Mouse (Mus musculus): ENCODE data around the gene Dusp27.

Dusp27 gene

GRCm38 (mm10) chr1:166127719-166128118, at the start of gene Dusp27:
Dusp27 (minus strand) TSS chr1:166127922.
- DNase-seq (ENCODE audit: low read depth, low spot score) = no peak

GRCm38 (mm10) chr1:166173621-166174020, 45.9 kb upstream of the Dusp27 start:
- no peak for DNase-seq (ENCODE audit: low read depth, low spot score)

- no peak for DNase-seq (ENCODE audit: low read depth, low spot score)
These were observed 45.3 kb upstream of the Dusp27 start for GRCm38 (mm10) chr1:166172992-166173391.

GRCm38 (mm10) chr1:166170852-166171251, 43.1 kb upstream of the Dusp27 start:
- DNase-seq (ENCODE audit: low read depth, low spot score) = no peak

GRCm38 (mm10) chr1:166169713-166170112, 42.0 kb upstream of the Dusp27 start:
- DNase-seq (ENCODE audit: low read depth, low spot score) = no peak

GRCm38 (mm10) chr1:166168017-166168416, 40.3 kb upstream of the Dusp27 start:
- no peak for DNase-seq (ENCODE audit: low read depth, low spot score)

GRCm38 (mm10) chr1:166167405-166167804, 39.7 kb upstream of the Dusp27 start:
- no peak for DNase-seq (ENCODE audit: low read depth, low spot score)

GRCm38 (mm10) chr1:166165159-166165558, 37.4 kb upstream of the Dusp27 start:
- DNase-seq (ENCODE audit: low read depth, low spot score) = no peak

- DNase-seq (ENCODE audit: low read depth, low spot score) = no peak
These were observed 36.9 kb upstream of the Dusp27 start for GRCm38 (mm10) chr1:166164580-166164979.

GRCm38 (mm10) chr1:166160569-166161445, 33.1 kb upstream of the Dusp27 start:
- peak; percentile 74 for DNase-seq (ENCODE audit: low read depth, low spot score)

- DNase-seq (ENCODE audit: low read depth, low spot score) = no peak
These were observed 32.4 kb upstream of the Dusp27 start for GRCm38 (mm10) chr1:166160111-166160510.

GRCm38 (mm10) chr1:166158664-166159063, 30.9 kb upstream of the Dusp27 start:
- DNase-seq (ENCODE audit: low read depth, low spot score) = no peak

GRCm38 (mm10) chr1:166157712-166158111, 30.0 kb upstream of the Dusp27 start:
- no peak for DNase-seq (ENCODE audit: low read depth, low spot score)

- no peak for DNase-seq (ENCODE audit: low read depth, low spot score)
These were observed 27.4 kb upstream of the Dusp27 start for GRCm38 (mm10) chr1:166155113-166155494.

- peak; percentile 70 for DNase-seq (ENCODE audit: low read depth, low spot score)
These were observed 26.7 kb upstream of the Dusp27 start for GRCm38 (mm10) chr1:166154162-166155112.

GRCm38 (mm10) chr1:166153351-166154120, 25.8 kb upstream of the Dusp27 start:
- DNase-seq (ENCODE audit: low read depth, low spot score) = peak; percentile 72

GRCm38 (mm10) chr1:166152034-166152433, 24.3 kb upstream of the Dusp27 start:
- DNase-seq (ENCODE audit: low read depth, low spot score) = no peak

GRCm38 (mm10) chr1:166151341-166151740, 23.6 kb upstream of the Dusp27 start:
- DNase-seq (ENCODE audit: low read depth, low spot score) = no peak

GRCm38 (mm10) chr1:166150035-166150434, 22.3 kb upstream of the Dusp27 start:
- no peak for DNase-seq (ENCODE audit: low read depth, low spot score)

GRCm38 (mm10) chr1:166149441-166149840, 21.7 kb upstream of the Dusp27 start:
- DNase-seq (ENCODE audit: low read depth, low spot score) = no peak

- no peak for DNase-seq (ENCODE audit: low read depth, low spot score)
These were observed 19.9 kb upstream of the Dusp27 start for GRCm38 (mm10) chr1:166147657-166148056.

GRCm38 (mm10) chr1:166146626-166147025, 18.9 kb upstream of the Dusp27 start:
- no peak for DNase-seq (ENCODE audit: low read depth, low spot score)
